Mouse (Mus musculus): ENCODE results near the gene Trpm5. TPM values are rescaled to one million over a fixed set of nuclear protein-coding genes. Genes with fewer than 3 reads are reported as not detected.

Trpm5 gene
- polyA plus RNA-seq, 1 experiment from 2014 or later = 1.5 TPM

DNA sequence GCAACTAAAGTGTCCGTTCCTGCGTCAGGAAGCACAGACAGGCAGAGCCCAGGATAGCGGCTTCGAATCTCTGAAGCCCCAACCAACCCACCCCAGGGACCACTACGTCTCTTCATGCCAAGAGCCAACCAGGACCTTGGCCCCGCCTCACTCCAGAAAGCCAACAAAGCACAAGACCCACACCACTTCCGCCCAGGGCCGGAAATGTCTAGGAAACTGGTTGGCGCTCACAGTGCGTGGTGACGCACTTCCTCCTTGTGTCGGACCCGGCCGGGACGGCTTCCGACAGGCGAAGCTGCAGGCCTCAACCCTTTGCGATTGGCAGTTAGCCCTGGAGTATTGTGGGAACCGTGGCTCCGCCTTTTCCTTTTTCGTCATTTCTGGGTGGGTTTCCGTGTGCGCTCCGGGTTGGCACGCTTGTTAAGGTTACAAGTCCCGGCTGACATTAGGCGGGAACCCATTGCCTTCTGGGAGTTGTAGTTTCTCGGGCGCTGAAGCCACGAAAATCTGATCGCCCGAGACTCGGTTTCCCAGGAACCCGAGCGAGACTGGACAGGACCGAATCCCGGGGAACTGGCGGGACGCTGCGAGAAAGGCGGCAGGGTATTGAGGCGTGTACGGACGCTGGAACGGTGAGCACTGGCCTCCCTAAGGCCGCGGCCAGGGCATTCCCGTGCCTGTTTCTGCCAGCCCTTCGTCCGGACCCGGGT, 25.4 kb downstream of the Trpm5 start, which contains the start of gene Tssc4:
TSS of gene Tssc4 (plus strand) at position 368 of the 710 bp plus-strand sequence.
- Histone ChIP-seq H3K27me3 (ENCODE audit: control insufficient read depth, insufficient read depth, low read depth, low read length) (no peaks in the 10 kb centered on the region), H3K9ac (ENCODE audit: low read depth, low read length) (peak within 1 kb of the TSS; percentile 93), H3K27ac (ENCODE audit: low read length) (peak within 1 kb of the TSS; percentile 93), H3K36me3 (ENCODE audit: control insufficient read depth, insufficient read depth, low read length) (peaks cover 30% of the 10 kb centered on the region), H3K4me1 (ENCODE audit: control insufficient read depth, insufficient read depth, low read length) (peaks cover 20% of the 10 kb centered on the region), H3K9me3 (replicated peaks; ENCODE audit: control insufficient read depth, low read length, poor library complexity, severe bottlenecking) (no peaks in the 10 kb centered on the region), H3K4me2 (ENCODE audit: low read length) (peak within 1 kb of the TSS; percentile 99), H3K4me3 (ENCODE audit: low read depth, low read length) (peak within 1 kb of the TSS; percentile 84)
- under 1% methylated on average over 51 of the region's 51 CpGs for WGBS
- peak; percentile 98 for ATAC-seq

DNA sequence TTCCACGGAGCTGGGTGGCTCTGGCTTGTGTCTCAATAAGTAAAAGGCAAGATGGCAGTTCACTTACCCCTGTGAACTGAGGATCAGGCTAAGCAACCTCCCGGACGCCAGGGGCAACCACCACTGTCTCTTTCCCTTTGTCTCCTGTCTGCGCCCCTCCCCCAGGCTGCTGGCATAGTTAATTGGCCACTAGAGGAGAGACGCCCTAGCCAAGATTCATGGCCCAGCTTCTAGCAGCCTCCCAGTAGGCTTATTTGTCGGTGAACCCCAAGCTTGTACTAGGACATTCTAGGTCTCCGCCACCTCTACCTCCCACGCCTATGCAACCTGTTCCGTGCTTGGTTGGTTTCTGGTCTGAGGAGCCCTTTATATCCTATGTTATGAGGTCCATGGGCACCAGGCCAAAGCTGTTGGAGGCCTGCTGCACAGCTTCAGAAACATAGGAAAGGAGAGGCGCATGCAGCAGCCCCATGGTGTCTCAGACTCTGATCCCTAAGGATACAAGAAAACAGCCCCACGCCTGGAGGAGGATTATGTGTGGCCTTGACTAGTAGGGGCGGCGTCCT, 26.0 kb downstream of the Trpm5 start:
- no peak for ATAC-seq
- Histone ChIP-seq H3K4me1 (ENCODE audit: control insufficient read depth, insufficient read depth, low read length) (peaks cover 22% of the 10 kb centered on the region), H3K36me3 (ENCODE audit: control insufficient read depth, insufficient read depth, low read length) (peaks cover 36% of the 10 kb centered on the region), H3K27me3 (ENCODE audit: control insufficient read depth, insufficient read depth, low read depth, low read length) (no peaks in the 10 kb centered on the region), H3K4me2 (ENCODE audit: low read length) (peak overlapping the region; percentile 73), H3K9ac (ENCODE audit: low read depth, low read length) (peak overlapping the region; percentile 69), H3K27ac (ENCODE audit: low read length) (peak overlapping the region; percentile 93), H3K9me3 (replicated peaks; ENCODE audit: control insufficient read depth, low read length, poor library complexity, severe bottlenecking) (no peaks in the 10 kb centered on the region), H3K4me3 (ENCODE audit: low read depth, low read length) (peak overlapping the region; percentile 84)
- WGBS = 38% methylated on average over 13 of the region's 13 CpGs

DNA sequence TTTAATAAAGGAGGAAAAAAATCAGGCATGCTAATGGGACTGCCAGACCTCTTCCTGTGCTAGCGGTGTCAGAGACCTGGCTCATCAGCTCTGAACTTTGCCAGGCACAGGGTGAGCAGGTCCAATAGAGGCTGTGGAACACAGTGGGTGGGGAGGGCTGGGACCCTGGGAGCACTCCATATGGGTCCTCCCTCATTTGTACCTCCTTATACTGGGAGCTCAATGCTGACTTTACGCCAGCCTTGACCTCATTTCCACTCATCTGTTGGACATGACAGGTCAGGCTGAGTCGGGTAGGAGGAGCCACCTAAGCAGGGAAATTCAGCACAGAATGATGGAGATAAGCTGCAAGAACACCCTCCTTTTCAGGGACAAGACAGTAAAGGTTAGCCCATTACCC, 26.5 kb downstream of the Trpm5 start:
- Histone ChIP-seq H3K9ac (ENCODE audit: low read depth, low read length) (peak overlapping the region; percentile 69; the same call in 1 of the 2 replicates), H3K9me3 (replicated peaks; ENCODE audit: control insufficient read depth, low read length, poor library complexity, severe bottlenecking) (no peaks in the 10 kb centered on the region), H3K36me3 (ENCODE audit: control insufficient read depth, insufficient read depth, low read length) (peaks cover 37% of the 10 kb centered on the region), H3K4me3 (ENCODE audit: low read depth, low read length) (no peak overlapping the region; the same call in 1 of the 2 replicates), H3K27me3 (ENCODE audit: control insufficient read depth, insufficient read depth, low read depth, low read length) (no peaks in the 10 kb centered on the region), H3K4me2 (ENCODE audit: low read length) (peak overlapping the region; percentile 73), H3K4me1 (ENCODE audit: control insufficient read depth, insufficient read depth, low read length) (peaks cover 22% of the 10 kb centered on the region), H3K27ac (ENCODE audit: low read length) (peak overlapping the region; percentile 93)
- no peak for ATAC-seq
- whole genome bisulfite sequencing = 88% methylated on average over 3 of the region's 3 CpGs

DNA sequence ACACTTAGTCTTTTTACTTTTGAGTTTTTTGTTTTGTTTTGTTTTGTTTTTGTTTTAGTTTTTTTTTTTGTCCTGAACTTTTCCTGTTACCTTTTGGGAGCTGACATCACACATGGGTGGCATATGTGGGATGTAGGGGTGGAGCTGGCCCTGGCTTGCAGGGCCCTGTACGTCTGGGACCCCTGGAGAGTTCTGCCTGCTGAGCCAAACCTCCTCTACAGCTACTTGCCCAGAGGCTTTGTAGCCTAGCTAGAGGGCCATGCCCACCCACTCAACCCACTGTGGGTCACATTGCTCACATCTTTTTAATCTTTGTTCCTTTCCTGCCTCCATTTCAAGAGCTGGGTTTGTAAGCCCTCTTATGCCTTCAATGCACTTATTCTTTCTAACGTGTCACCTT, 27.0 kb downstream of the Trpm5 start:
- no peak overlapping the region for H3K4me3 ChIP-seq (ENCODE audit: low read depth, low read length)
- WGBS = 71% methylated on average over 2 of the region's 2 CpGs
- no peaks in the 10 kb centered on the region for H3K9me3 ChIP-seq (replicated peaks; ENCODE audit: control insufficient read depth, low read length, poor library complexity, severe bottlenecking)
- no peak overlapping the region for H3K9ac ChIP-seq (ENCODE audit: low read depth, low read length)
- peaks cover 37% of the 10 kb centered on the region for H3K36me3 ChIP-seq (ENCODE audit: control insufficient read depth, insufficient read depth, low read length)
- no peak for ATAC-seq
- H3K4me2 ChIP-seq (ENCODE audit: low read length) = no peak overlapping the region
- H3K4me1 ChIP-seq (ENCODE audit: control insufficient read depth, insufficient read depth, low read length) = peaks cover 22% of the 10 kb centered on the region
- H3K27me3 ChIP-seq (ENCODE audit: control insufficient read depth, insufficient read depth, low read depth, low read length) = no peaks in the 10 kb centered on the region
- no peak overlapping the region for H3K27ac ChIP-seq (ENCODE audit: low read length)

DNA sequence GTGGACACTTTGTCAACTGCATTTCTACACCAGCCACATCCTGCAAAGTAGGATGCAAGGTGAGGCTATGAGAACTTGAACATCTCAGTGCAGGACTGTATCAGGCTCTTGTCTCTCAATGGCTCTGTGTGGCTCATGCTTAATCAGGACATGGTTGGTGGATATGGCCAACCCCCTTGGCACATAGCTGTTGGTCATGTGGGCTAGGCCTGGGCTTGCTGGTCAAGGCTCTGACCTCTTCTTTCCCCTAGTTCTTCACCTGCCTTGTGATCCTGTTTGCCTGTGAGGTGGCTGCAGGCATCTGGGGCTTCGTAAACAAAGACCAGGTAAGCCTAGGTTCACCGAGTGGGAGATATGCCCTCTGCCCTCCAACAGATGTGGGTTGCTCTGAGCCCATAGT, 28.8 kb downstream of the Trpm5 start:
- Histone ChIP-seq H3K4me3 (ENCODE audit: low read depth, low read length) (no peak overlapping the region), H3K9ac (ENCODE audit: low read depth, low read length) (no peak overlapping the region), H3K27ac (ENCODE audit: low read length) (no peak overlapping the region), H3K36me3 (ENCODE audit: control insufficient read depth, insufficient read depth, low read length) (peaks cover 37% of the 10 kb centered on the region), H3K9me3 (replicated peaks; ENCODE audit: control insufficient read depth, low read length, poor library complexity, severe bottlenecking) (no peaks in the 10 kb centered on the region), H3K27me3 (ENCODE audit: control insufficient read depth, insufficient read depth, low read depth, low read length) (no peaks in the 10 kb centered on the region), H3K4me2 (ENCODE audit: low read length) (no peak overlapping the region), H3K4me1 (ENCODE audit: control insufficient read depth, insufficient read depth, low read length) (peaks cover 19% of the 10 kb centered on the region)
- ATAC-seq = no peak
- 94% methylated on average over 2 of the region's 2 CpGs for WGBS

DNA sequence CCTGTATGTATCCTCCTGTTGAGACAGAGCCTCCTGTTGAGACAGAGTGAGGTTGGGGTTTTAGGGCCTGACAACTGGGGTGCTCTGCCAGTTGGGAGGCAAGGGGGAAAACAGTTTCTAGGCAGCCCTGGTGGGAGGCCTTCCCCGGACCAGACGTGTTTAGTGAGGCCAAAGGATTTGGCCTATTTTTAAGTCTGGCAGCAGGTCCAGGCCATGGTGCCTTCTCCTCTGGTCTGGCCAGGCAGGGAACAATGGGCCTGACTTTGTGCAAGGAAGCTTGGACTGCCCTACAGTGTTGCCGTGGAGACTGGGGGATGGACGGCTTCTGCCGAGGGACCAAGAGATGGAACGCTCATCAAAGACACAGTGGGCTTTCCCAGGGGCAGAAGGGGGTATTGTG, 30.2 kb downstream of the Trpm5 start:
- H3K36me3 ChIP-seq (ENCODE audit: control insufficient read depth, insufficient read depth, low read length) = peaks cover 37% of the 10 kb centered on the region
- WGBS = 30% methylated on average over 6 of the region's 6 CpGs
- H3K27ac ChIP-seq (ENCODE audit: low read length) = no peak overlapping the region
- H3K9ac ChIP-seq (ENCODE audit: low read depth, low read length) = no peak overlapping the region
- ATAC-seq = no peak
- H3K4me2 ChIP-seq (ENCODE audit: low read length) = no peak overlapping the region
- H3K4me3 ChIP-seq (ENCODE audit: low read depth, low read length) = no peak overlapping the region
- no peaks in the 10 kb centered on the region for H3K27me3 ChIP-seq (ENCODE audit: control insufficient read depth, insufficient read depth, low read depth, low read length)
- H3K9me3 ChIP-seq (replicated peaks; ENCODE audit: control insufficient read depth, low read length, poor library complexity, severe bottlenecking) = no peaks in the 10 kb centered on the region
- H3K4me1 ChIP-seq (ENCODE audit: control insufficient read depth, insufficient read depth, low read length) = peaks cover 13% of the 10 kb centered on the region

DNA sequence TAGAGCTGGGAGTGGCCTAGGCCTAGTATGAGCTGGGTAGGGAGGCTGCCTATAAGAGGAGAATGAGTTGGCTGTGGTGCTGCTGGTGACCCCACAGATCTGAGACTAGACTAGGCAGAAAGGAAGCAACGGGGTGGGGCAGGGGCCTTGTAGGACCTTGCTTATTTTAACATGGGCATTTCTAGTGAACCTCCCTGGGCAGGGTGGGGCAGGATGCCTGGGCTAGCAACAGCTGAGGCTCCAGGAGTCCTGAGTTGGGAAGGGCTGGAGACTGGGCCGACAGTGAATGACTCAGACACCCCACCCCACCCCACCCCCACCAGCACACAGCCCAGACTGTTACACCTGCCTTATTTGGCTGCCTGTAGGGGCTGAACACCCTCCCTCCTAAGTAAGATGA, 31.7 kb downstream of the Trpm5 start:
- H3K9ac ChIP-seq (ENCODE audit: low read depth, low read length) = no peak overlapping the region
- no peaks in the 10 kb centered on the region for H3K27me3 ChIP-seq (ENCODE audit: control insufficient read depth, insufficient read depth, low read depth, low read length)
- no peak overlapping the region for H3K27ac ChIP-seq (ENCODE audit: low read length)
- ATAC-seq = no peak
- no peaks in the 10 kb centered on the region for H3K9me3 ChIP-seq (replicated peaks; ENCODE audit: control insufficient read depth, low read length, poor library complexity, severe bottlenecking)
- 89% methylated on average over 2 of the region's 2 CpGs for WGBS
- H3K4me2 ChIP-seq (ENCODE audit: low read length) = no peak overlapping the region
- H3K4me1 ChIP-seq (ENCODE audit: control insufficient read depth, insufficient read depth, low read length) = peaks cover 14% of the 10 kb centered on the region; the same call in 1 of the 2 replicates
- H3K36me3 ChIP-seq (ENCODE audit: control insufficient read depth, insufficient read depth, low read length) = peaks cover 35% of the 10 kb centered on the region
- H3K4me3 ChIP-seq (ENCODE audit: low read depth, low read length) = no peak overlapping the region

DNA sequence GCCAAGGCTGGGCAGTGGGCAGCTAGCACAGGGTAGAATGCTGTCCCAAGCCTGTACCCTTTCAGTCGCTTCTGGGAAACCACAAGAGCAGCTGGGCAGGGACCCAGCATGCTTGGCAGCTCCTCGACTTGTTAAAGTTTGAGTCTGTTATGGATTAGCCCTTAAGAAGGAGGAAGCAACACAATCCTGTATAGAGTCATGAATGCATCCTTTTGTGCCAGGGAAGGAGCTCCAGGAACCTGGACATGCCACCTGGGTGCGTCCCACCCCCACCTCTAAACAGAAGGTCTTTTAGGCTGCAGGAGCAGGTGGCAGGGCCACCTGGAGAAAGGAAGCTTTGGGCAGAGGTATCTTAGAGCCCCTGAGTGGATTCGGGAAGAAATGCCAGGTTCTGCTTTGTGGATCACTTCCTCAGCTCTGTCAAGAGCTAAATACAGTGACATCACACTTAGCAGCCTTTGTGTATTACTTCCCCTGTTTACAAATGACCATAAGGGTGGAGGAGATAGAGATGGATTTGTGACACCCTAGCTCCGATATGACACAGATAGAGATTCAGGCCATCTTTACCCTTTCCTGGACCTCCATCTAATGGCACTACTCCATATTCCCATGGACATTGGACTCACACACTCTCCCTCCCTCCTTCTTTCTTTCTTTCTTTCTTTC, 35.1 kb downstream of the Trpm5 start:
- no peak overlapping the region for H3K4me3 ChIP-seq (ENCODE audit: low read depth, low read length)
- H3K4me2 ChIP-seq (ENCODE audit: low read length) = no peak overlapping the region; the same call in 1 of the 2 replicates
- H3K9ac ChIP-seq (ENCODE audit: low read depth, low read length) = no peak overlapping the region
- no peak for ATAC-seq
- H3K27ac ChIP-seq (ENCODE audit: low read length) = peak overlapping the region; percentile 54; the same call in 1 of the 2 replicates
- H3K4me1 ChIP-seq (ENCODE audit: control insufficient read depth, insufficient read depth, low read length) = peaks cover 28% of the 10 kb centered on the region
- H3K27me3 ChIP-seq (ENCODE audit: control insufficient read depth, insufficient read depth, low read depth, low read length) = no peaks in the 10 kb centered on the region
- H3K9me3 ChIP-seq (replicated peaks; ENCODE audit: control insufficient read depth, low read length, poor library complexity, severe bottlenecking) = no peaks in the 10 kb centered on the region
- WGBS = 80% methylated on average over 5 of the region's 5 CpGs
- H3K36me3 ChIP-seq (ENCODE audit: control insufficient read depth, insufficient read depth, low read length) = peaks cover 7% of the 10 kb centered on the region

DNA sequence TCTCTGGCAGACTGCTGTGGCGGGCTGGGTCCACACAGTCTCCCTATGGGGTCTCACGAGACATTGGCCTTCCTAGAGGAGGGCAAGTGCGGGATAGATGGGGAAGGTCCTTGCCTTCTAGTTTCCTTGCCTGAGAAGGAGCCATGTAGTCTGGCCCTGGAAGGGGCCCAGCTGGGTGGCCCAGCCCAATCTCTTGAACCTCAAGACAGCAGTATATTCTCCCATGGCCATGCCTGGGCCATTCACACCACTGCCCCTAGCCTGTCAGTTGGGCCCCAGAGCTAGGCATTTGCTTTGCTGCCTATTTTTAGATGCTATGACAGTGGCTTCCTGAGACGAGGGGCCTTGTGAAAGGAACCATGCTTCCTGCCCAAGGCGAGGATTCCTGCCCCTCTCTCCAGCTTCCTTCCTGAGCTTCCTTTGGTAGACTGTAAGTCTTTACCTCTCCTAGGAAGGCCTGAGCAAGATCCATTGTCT, 36.2 kb downstream of the Trpm5 start:
- H3K9ac ChIP-seq (ENCODE audit: low read depth, low read length) = no peak overlapping the region
- H3K27ac ChIP-seq (ENCODE audit: low read length) = peak overlapping the region; percentile 41
- no peaks in the 10 kb centered on the region for H3K9me3 ChIP-seq (replicated peaks; ENCODE audit: control insufficient read depth, low read length, poor library complexity, severe bottlenecking)
- no peaks in the 10 kb centered on the region; the same call in none of the 2 replicates for H3K36me3 ChIP-seq (ENCODE audit: control insufficient read depth, insufficient read depth, low read length)
- no peak overlapping the region for H3K4me2 ChIP-seq (ENCODE audit: low read length)
- WGBS = 83% methylated on average over 5 of the region's 5 CpGs
- ATAC-seq = no peak
- H3K4me1 ChIP-seq (ENCODE audit: control insufficient read depth, insufficient read depth, low read length) = peaks cover 31% of the 10 kb centered on the region
- H3K4me3 ChIP-seq (ENCODE audit: low read depth, low read length) = no peak overlapping the region
- H3K27me3 ChIP-seq (ENCODE audit: control insufficient read depth, insufficient read depth, low read depth, low read length) = no peaks in the 10 kb centered on the region

Measured in midbrain, embryonic 16.5 days (tissue).